Mouse (Mus musculus) erythroid progenitor cell, adult 5-6 weeks (primary cell): ENCODE results near the gene Nup37. TPM values are rescaled to one million over a fixed set of nuclear protein-coding genes. Genes with fewer than 3 reads are reported as not detected.

ENCODE experiments used
- ATAC-seq: replicated peaks from 2 replicates; pipeline ENCODE4 v1.8.0; 2016; ENCODE audit warnings: moderate number of reproducible peaks, mild to moderate bottlenecking, moderate TSS enrichment, inconsistent platforms; ENCODE audit not compliant: poor library complexity, low FRiP score, severe bottlenecking
- total RNA-seq, 2 experiments: library from RNA; stranded (forward) in 1 of 2; stranded (reverse) in 1 of 2; fragments of 150-400 nt in 1 of 2; fragments of 186-747, 209-891 nt in 1 of 2; gene quantifications; 2 replicates each; pipeline versions ENCODE4 v1.2.3 to v1.2.4; 2015 to 2017; ENCODE audit warnings: low replicate concordance in 2 of 2

The Nup37 gene
- 18.9 and 31.0 TPM in 2 replicates for total RNA-seq (2015; ENCODE audit: low replicate concordance)
- total RNA-seq (2017; ENCODE audit: low replicate concordance): 22.5 and 32.1 TPM in 2 replicates

- peak; percentile 97 for ATAC-seq
Measured at GRCm38 (mm10) chr10:88146707-88147477, at the start of gene Nup37, which contains the start of gene Parpbp. Gene Nup37 (plus strand): TSS chr10:88146992. Gene Parpbp (minus strand): TSS chr10:88146941.

- ATAC-seq: no peak
Measured at GRCm38 (mm10) chr10:88106169-88106568, 40.6 kb upstream of the Nup37 start.

- ATAC-seq: no peak
Measured at GRCm38 (mm10) chr10:88113290-88113689, 33.5 kb upstream of the Nup37 start.

DNA sequence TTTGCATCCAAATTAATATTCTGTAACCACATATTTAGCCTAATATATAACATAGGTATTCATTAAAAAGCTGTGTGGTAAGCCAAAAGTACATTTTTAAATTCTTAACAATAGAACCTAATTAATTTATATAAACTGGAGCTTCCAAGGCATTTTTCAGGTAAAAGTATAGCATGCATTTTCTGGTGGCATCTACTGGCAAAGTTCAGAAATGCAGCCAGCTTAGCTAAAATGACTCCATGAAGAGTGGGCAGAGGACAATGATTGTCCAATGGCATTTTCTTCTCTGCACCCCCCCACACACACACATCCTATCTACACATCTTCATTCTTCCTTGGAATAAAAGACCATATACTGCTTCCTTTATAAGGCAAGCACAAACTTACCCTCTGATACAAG is 27.1 kb upstream of the Nup37 start:
- no peak for ATAC-seq

GRCm38 (mm10) chr10:88135630-88136029 is 11.2 kb upstream of the Nup37 start:
- ATAC-seq: no peak

DNA sequence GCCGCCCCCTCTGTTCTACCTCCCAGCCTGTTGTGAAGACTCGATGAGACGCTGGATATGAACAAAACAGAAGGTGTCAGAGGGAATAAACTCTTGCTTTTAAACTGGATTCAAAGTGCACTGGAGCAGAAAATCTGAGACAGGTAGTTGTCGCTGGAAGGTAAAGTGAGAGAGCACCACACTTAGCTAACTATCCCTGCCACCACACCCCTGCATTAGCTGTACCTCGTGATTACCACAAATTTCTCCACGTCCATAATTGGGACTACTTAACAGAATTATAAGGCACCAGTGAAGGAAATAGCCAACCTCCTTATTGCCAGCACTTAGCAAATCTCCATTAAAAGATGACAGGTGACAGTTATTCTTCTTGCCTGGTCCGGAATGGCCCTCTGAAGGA is 605 bp upstream of the Nup37 start:
- peak; percentile 66 for ATAC-seq

- ATAC-seq: no peak
Measured at GRCm38 (mm10) chr10:88150381-88150780, 3.6 kb downstream of the Nup37 start.

DNA sequence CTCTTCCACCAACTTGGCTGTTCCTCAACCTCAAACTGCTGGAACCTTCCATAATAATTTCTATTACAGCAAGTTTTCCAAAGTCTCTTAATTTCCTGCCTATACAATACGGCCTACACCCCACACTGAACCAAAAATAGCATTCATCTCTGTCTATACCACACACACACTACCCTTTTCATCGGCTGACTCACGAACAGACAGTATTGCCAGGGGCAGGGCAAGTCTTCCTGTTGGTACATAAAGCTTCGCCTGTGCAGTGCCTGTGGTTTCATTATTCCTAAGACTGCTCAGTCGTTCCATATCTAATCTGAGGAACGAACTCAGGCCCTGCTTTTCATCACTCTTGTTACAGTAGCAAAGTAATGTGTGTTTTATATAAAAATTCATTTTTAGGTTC is 4.9 kb downstream of the Nup37 start:
- no peak for ATAC-seq

- ATAC-seq: no peak
Measured at GRCm38 (mm10) chr10:88162096-88162495, 15.3 kb downstream of the Nup37 start.

DNA sequence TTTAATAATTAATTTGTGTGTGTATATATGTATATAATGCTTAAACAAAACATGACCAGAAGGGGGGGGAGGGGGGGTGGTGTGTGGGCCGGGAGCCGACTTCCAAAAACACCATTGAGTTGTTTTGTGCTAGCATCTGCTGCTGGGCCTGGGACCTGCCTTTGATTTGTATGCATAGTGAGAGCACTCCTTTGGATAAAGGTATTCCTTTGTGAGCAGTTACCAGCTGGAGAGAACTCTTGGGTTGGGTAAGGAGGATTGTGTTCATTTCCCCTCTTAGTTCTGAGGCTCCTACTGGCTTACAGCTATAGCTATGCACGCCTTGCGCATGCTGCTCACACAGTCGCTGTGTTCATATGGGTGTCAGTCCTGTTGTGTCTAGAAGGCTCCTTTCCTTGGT is 15.9 kb downstream of the Nup37 start:
- ATAC-seq: no peak

GRCm38 (mm10) chr10:88166158-88166557 is 19.4 kb downstream of the Nup37 start:
- no peak for ATAC-seq

GRCm38 (mm10) chr10:88167438-88168077 is 20.8 kb downstream of the Nup37 start:
- ATAC-seq: no peak

- no peak for ATAC-seq
Measured at GRCm38 (mm10) chr10:88200541-88200940, 53.7 kb downstream of the Nup37 start.

DNA sequence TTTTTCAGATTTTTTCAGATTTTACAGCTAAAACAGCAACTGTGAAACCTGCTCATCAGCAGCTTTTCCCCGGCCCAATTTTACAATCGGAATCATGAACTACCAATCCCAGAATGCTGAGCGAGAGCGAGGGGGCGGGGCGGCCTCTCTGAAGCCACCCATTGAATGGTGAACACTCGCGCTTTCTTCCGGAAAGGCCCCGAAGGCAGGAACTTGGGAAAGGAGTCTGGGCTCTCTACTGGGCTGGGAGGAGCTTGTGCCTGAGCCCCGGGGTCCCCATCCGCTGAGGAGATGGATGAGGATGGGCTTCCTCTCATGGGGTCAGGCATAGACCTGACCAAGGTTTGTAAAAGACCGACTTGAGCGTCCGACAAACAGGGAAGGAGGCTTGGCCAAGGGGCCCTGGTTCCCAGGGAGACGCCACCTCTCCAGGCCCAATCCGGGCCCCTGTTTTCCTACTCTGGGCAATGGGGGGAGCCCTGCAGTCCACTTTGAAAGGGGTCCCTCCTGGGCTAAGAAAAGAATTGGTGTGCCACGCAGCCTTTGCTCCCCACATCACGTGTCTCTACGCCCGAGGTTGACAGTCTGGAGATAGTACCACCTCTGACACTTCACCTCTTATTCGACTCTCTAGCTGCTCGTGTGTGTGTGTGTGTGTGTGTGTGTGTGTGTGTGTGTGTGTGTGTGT is 54.3 kb downstream of the Nup37 start, which contains the start of gene Washc3:
TSS of gene Washc3 (plus strand) at position 143 of the 688 bp plus-strand sequence.
- peak; percentile 98 for ATAC-seq

DNA sequence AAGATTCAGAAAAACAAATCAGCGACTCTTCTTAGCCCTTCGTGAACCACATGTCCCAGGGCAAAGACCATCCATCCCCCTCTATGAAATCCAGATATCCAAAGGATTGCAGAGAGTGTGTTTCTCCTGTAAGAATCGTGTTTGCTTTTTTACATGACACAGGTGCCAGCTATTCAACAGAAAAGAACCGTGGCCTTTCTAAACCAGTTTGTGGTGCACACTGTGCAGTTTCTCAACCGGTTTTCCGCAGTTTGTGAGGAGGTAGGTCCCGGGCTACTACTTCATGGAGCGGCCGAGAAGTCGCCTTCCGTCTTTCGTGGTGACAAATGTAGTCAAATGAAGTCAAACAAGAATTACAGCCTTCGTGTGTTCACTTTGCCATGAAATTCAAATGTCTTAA is 54.9 kb downstream of the Nup37 start:
- ATAC-seq: no peak

DNA sequence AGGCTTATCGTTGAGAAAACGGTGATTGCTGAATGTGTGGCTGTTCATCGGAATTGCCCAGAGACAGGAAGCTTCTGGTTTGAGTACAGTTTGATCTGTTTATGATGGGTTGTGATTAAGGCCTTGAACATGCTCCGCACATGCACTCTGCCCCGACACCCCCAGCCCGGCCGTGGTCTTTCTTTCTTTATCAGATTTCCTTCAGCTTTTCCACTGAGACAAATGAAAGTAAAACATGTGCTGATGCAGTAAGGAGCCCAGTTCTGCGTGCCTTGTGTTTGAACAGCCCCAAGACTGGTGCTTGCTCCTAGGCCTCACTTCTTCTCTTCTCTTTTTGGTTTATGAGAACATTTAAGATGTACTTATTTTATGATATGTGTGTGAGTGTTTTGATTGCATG is 55.8 kb downstream of the Nup37 start:
- no peak for ATAC-seq

- no peak for ATAC-seq
Measured at GRCm38 (mm10) chr10:88203236-88203635, 56.4 kb downstream of the Nup37 start.

GRCm38 (mm10) chr10:88212644-88213043 is 65.9 kb downstream of the Nup37 start:
- no peak for ATAC-seq

GRCm38 (mm10) chr10:88214800-88215514 is 68.2 kb downstream of the Nup37 start:
- no peak for ATAC-seq

GRCm38 (mm10) chr10:88218161-88218560 is 71.4 kb downstream of the Nup37 start:
- no peak for ATAC-seq
